Mouse (Mus musculus) spleen, adult 18-20 months (tissue): Measurements from ENCODE around the gene Lcn10.
A peak's percentile ranks its signal among the peaks of the same experiment; 100 is the strongest.
"Not testable (repeated sequence)": the region's sequence is repeated elsewhere in the genome, so short reads cannot be mapped to it uniquely, and the experiment has no call there.

Experiments used
- DNase-seq, 2 experiments: peaks; one replicate each; pipeline ENCODE4 v3.0.0; 2022; ENCODE audit warnings: mixed read lengths in 2 of 2

Gene Lcn10

GRCm38 (mm10) chr2:25682426-25682825, at the start of gene Lcn10:
Gene Lcn10 (plus strand): TSS chr2:25682726.
- no peak for DNase-seq

DNA sequence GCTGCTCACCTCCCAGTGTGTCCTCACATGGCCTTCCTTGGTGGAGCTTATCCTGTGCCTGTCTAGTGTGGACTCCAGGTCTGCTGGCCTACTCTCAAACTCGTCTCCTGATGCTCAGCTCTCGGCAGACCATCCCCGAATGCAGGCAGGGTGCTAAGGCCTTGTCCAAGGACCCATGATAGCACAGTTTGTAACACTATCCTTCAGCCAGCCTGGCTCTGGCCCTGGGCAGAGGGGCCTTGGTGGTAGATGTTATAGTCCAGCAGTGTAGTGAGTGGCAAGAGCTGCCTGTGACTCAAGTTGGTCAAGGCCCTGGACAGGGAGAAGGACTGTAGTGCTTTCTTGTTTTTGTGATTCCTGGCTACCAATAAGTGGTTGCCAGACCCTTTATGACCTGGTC, 48.9 kb upstream of the Lcn10 start:
- no peak for DNase-seq

DNA sequence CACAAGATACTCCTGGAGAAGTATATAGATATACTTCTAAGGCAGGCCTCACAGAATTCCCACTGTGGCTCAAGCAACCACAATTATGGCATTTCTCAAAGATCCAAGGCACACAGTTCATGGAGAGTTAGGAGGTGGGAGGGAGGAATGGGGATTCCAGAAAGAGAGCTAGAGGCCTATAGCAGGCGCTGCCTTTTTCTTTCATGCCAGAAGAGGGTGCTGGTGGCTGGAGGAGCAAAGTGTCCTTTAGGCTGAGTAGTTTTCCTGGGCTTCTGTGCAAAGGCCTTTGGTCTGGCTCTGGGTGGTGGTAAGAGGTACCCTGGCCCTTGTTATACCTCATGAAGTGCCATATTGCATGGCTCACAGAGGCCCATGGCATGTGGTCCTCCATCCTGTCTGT, 48.5 kb upstream of the Lcn10 start:
- DNase-seq, result no peak

GRCm38 (mm10) chr2:25639890-25640289, 42.6 kb upstream of the Lcn10 start:
- DNase-seq, result peak in 1 of 2 experiments; percentile 46

DNA sequence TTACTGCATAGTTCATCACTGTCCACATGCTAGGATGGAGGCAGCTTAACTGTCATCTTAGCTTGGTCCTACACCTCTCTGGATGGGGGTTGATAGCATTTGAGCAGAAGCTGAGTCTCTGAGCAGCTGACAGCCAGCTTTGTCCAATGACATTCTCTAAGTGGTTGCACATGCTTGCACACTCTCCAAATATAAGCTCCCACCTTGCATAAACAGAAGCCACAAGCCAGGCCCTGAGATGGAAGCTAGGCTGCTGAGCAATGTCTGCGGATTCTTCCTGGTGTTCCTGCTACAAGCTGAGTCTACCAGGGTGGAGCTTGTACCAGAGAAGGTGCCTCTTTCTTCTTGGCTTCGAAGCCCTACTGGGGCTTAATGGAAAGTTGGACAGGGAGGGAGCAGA, 29.6 kb upstream of the Lcn10 start, which contains the start of gene Lcn8:
TSS of gene Lcn8 (plus strand) at position 219 of the 400 bp plus-strand sequence.
- DNase-seq, result no peak

DNA sequence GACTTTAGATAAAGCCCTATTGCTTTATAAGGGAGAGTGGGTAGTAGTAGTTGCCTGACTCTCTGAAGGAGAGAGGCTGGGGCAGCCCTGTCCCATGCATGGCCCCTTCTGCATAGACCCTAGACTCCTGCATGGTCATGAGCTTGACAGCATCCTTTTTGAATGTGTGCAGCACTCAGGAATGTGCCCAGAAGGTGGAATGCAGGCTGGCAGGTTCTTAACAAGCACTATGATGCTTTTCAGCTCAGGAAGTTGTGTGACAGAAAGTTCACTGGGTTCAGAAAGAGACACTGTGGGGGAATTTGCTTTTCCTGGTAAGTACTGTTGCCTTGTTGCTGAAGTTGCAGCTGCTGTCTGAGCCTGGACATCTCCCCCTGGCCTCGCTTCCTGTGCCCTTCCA, 28.0 kb upstream of the Lcn10 start:
- DNase-seq, result no peak

DNA sequence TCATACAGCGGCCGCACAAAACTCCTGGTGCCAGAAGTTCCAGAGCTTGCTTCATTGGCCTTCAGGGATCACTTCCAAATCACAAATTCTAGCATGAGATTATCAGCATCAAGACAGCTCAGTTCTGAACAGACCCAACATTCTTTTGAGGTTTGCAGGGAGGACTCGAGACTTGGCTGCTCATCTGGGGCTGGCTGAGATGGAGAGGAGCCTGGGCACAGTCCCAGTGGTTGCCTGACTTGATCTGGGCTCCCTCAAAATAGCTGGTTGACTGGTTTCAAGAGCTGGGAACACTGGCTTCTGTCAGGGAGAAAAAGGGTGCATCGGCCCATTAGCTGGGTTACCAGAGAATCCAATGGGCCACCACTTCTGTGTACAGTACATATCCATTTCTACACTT, 25.8 kb upstream of the Lcn10 start:
- DNase-seq, result no peak

GRCm38 (mm10) chr2:25657246-25657645, 25.3 kb upstream of the Lcn10 start:
- DNase-seq, result no peak

DNA sequence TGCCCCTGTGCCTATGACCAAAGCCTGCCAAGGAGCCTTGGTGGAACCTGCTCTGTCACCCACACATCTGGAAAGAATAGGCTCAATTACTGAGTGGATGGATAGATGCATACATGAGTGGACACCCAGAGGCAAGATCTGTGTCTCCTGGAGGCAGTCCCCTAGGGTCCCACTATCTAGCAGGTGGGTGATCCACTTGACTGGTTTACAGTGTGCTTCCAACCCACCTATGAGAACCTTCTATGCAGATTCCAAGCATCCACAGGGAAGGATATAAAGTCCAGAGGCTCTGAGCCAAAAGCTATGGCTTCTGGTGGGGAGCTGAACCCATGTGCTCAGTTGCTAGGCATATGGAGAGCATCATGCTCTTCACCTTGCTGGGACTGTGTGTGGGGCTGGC, 24.9 kb upstream of the Lcn10 start, which contains the start of gene Lcn5:
TSS of gene Lcn5 (plus strand) at position 301 of the 400 bp plus-strand sequence.
- DNase-seq, result no peak

GRCm38 (mm10) chr2:25660279-25660678, 22.2 kb upstream of the Lcn10 start:
- DNase-seq, result no peak

DNA sequence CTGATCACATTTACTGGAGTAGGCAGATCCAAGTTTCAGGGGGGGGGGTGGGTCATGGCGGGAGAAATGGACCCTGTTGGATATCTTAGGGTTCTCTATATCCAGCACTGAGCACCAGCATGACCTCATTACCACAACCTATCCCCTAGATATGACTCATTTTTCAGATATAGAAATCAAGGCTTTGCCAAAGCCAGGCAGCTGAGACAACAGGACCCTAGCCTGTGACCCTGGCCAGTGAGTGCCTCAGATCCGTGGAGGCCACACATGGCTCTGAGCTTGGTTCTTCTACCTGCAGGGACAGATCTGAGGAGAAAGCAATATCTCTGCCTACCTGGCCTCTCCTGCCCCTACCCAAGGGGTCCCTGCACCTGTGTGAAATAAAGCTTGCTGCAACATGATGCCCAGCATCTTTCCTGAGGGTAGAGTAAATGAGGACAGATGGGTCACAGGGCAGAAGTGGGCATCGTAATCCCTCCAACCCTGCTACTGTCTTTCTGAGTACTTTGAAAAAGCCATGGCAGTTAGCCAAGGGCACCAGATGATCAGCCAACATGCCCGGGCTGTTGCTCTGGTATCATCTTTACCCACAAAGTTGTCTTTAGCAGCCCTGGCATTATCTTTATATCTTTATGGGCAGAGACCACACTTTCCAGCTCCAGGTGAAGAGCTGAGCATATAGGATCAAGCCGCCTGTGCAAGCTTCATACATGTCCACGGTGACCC, 21.1 kb upstream of the Lcn10 start:
- DNase-seq, result no peak

DNA sequence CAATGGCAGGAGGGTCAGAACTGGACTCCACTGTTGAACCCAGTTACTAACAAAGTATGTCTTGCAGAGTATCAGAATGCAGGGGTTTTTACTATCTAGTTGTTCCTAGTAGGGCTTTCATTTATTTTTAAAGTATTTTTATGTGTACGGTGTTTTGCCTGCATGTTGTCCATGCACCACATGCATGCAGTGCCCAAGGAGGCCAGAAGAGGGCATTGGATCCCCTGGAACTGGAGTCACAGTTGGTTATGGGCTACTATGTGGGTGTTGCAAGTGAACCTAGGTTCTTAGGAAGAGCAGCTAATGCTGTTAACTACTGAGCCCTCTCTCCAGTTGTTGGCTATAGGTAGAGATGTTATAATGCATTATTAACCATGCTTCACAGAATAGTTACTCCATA, 19.0 kb upstream of the Lcn10 start:
- DNase-seq, result peak in 1 of 2 experiments; percentile 55

DNA sequence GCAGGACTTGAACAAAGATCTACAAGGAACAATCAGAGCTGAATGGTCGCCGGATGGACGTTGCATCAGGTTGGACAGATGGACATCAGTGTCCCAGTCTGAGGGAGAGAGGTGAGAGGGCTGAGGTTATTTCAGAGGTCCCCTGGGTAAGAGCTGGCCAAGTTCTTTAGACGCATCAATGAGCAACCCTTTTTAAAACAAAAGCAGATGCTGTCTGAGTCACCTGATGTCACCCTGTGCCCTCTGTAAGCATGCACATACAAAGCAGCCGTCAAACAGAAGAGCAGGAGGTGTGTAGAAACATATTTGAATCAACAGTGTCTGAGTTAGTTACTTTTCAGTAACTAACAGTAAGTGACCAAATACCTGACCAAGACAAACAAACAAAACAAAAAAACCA, 18.4 kb upstream of the Lcn10 start:
- no peak for DNase-seq

DNA sequence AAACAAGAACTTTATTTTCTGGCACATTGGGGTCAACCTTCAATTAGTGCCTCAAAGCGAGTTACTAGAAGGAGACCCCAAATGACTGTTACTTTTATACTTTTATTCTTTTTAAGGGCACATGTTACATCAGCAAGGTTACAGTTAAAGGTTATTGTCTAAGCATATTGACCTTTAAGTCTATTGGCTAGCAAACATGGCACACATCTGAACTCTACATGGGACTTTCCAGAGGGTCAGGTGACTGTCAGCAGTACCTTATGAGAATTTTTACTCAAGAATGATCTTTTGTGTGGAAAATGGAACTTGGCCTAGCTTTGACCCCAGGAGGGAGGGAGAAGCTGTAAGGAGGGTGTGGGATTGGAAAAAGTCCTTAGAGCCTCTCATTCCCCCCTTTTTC, 16.0 kb upstream of the Lcn10 start:
- DNase-seq, result no peak

DNA sequence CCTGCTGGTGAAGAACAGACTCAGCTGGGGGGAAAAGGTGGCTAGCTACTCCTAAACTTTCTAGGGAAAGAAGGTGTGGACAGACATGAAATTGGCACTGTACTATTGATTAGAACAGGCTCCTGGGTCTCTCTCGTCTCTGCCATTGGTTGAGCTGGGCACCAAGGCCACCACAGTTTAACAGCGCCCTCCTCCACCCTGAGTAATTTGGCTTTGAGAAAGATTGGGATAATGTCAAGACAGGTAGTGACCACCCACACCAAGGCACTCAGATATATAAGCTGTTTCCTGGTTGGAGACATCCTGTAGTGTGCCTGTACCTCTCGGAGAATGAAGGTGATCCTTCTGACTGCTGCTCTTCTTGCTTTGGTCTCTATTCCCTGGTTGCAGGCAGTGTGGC, 6.0 kb upstream of the Lcn10 start, which contains the start of gene Lcn6:
TSS of gene Lcn6 (plus strand) at position 301 of the 400 bp plus-strand sequence.
- DNase-seq, result no peak

DNA sequence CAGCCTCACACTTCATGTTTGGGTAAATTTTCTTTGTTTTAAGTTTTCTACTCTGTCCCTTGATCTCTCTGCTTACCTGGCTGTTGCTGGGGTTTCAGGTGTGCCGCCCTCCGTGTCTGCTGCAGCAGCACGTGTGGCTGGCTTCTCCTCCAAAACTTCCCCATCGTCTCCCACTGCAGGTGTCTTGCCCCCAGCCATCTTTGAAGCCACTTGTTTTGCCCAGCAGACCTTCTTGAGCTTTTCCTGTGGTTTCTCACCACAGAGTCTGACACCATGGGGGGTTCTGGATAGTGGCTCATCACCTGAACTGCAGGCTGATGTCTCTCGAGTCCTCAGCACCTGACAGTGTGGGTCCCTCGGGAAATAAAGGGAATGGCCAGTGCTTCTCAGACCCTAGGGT, 3.0 kb upstream of the Lcn10 start:
- DNase-seq, result no peak

- no peak for DNase-seq
Measured at GRCm38 (mm10) chr2:25686941-25687340, 4.4 kb downstream of the Lcn10 start.

DNA sequence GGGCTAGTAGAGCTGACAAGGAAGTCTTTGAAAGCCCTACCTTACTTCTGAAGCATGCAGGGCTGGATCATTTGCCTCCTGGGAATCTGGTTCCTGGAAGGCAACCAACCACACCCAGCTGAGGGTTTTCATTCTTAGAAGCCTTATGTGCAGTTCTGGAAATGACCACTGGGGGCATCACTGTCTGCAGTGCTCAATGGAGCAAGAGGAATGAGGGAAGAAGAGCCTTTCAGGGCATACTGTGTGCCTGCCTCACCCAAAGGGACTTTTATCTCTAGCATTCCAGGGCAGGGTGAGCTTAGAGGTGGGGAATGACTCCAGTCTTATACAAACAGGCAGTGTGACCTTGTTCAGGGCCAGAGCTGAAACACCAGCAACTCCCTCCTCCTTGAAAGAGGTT, 12.1 kb downstream of the Lcn10 start:
- DNase-seq, result peak in 1 of 2 experiments; percentile 70

- DNase-seq, result no peak
Measured at GRCm38 (mm10) chr2:25696951-25697350, 14.4 kb downstream of the Lcn10 start.

DNA sequence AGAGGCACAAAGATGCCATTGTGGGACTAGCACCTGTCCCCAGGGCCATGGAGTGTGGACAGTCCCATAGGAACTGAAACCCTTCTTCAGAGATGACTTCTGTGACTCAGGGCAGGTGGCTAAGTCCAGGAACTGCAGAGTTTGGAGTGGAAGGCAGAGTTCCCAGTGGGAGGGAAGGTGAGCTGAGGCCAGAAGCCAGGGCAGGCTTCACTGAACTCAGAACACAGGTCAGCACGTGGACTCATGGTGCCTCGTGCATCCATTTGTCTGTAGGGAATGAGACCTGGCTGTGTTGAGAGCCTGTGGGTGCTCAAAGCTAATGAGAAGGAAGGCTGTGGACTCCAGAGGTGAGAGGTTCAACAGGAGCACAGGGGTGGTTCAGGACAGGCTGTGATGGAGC, 16.2 kb downstream of the Lcn10 start:
- no peak for DNase-seq

GRCm38 (mm10) chr2:25699743-25700142, 17.2 kb downstream of the Lcn10 start, which contains the start of gene Obp2a:
Gene Obp2a (plus strand): TSS chr2:25700043.
- not testable (repeated sequence) for DNase-seq

GRCm38 (mm10) chr2:25701001-25701400, 18.5 kb downstream of the Lcn10 start:
- DNase-seq, result no peak

- DNase-seq, result no peak
Measured at GRCm38 (mm10) chr2:25703706-25704105, 21.2 kb downstream of the Lcn10 start.

GRCm38 (mm10) chr2:25706643-25707481, 24.3 kb downstream of the Lcn10 start, which contains the start of gene Bmyc:
Gene Bmyc (plus strand): TSS chr2:25706739.
- peak; percentile 57 to 58 for DNase-seq
